Mouse (Mus musculus) embryonic facial prominence, embryonic 11.5 days (tissue): ENCODE results near the gene Insig1. TPM values are rescaled to one million over a fixed set of nuclear protein-coding genes. Genes with fewer than 3 reads are reported as not detected.
A peak's percentile ranks its signal among the peaks of the same experiment; 100 is the strongest.

Source experiments
- ATAC-seq: fragments of 200-750 bp; cut with Nextera tagmentation; replicated peaks from 2 replicates; pipeline ENCODE4 v1.8.0; 2017; ENCODE audit warnings: low read depth; ENCODE audit not compliant: insufficient number of reproducible peaks, low FRiP score, low TSS enrichment
- DNase-seq: peaks from one replicate; pipeline ENCODE4 v3.0.0-alpha.2; 2015; ENCODE audit warnings: low spot score
- H3K27ac ChIP-seq: fragments of 300-500 bp; sonication (generic); replicated peaks from 2 replicates; pipeline ENCODE4 v1.5.1; 2014; ENCODE audit warnings: mild to moderate bottlenecking, low read depth, low read length, control low read depth
- H3K27me3 ChIP-seq: fragments of 300-500 bp; sonication (generic); 2 replicates; pipeline ENCODE4 v1.6.1; 2014; ENCODE audit warnings: mild to moderate bottlenecking, low read length, moderate library complexity, mixed read lengths; ENCODE audit not compliant: control insufficient read depth, insufficient read depth
- H3K36me3 ChIP-seq: fragments of 300-500 bp; sonication (generic); replicated peaks from 2 replicates; pipeline ENCODE4 v1.6.1; 2014; ENCODE audit warnings: low read depth, mild to moderate bottlenecking, low read length, moderate library complexity, mixed read lengths; ENCODE audit not compliant: control insufficient read depth, insufficient read depth
- H3K4me1 ChIP-seq: fragments of 300-500 bp; sonication (generic); 2 replicates; pipeline ENCODE4 v1.6.1; 2014; ENCODE audit warnings: low read length, mixed read lengths; ENCODE audit not compliant: control insufficient read depth, insufficient read depth
- H3K4me2 ChIP-seq: fragments of 300-500 bp; sonication (generic); 2 replicates; pipeline ENCODE4 v1.6.1; 2014; ENCODE audit warnings: low read depth, mild to moderate bottlenecking, control low read depth, low read length, moderate library complexity
- H3K4me3 ChIP-seq: fragments of 300-500 bp; sonication (generic); 2 replicates; pipeline ENCODE4 v1.5.1; 2014; ENCODE audit warnings: low read depth, low read length, control low read depth
- H3K9ac ChIP-seq: fragments of 300-500 bp; sonication (generic); replicated peaks from 2 replicates; pipeline ENCODE4 v1.6.1; 2014; ENCODE audit warnings: mild to moderate bottlenecking, control low read depth, low read length
- H3K9me3 ChIP-seq: fragments of 300-500 bp; sonication (generic); replicated peaks from 2 replicates; pipeline ENCODE4 v1.6.1; 2016; ENCODE audit warnings: mild to moderate bottlenecking, low read length, inconsistent platforms, mixed read lengths; ENCODE audit not compliant: control insufficient read depth
- WGBS: fragments of 180-500 bp; shearing (Covaris S2); extraction: QIAGEN DNeasy Blood & Tissue Kit; methylation state at CpG from one replicate; pipeline ENCODE4 v1.1.7; 2014; 5-methylcytosine and 5-hydroxymethylcytosine counted together
- polyA plus RNA-seq: library from polyadenylated mRNA; unstranded; fragments of >200 nt; fragmentation: Nextera tagmentation; extraction: Ambion mirVana; gene quantifications from 2 replicates; pipeline ENCODE4 v1.2.1, GENCODE M21; 2014

Insig1 gene
- polyA plus RNA-seq, 1 experiment from 2014 or later, result 95.2 TPM

DNA sequence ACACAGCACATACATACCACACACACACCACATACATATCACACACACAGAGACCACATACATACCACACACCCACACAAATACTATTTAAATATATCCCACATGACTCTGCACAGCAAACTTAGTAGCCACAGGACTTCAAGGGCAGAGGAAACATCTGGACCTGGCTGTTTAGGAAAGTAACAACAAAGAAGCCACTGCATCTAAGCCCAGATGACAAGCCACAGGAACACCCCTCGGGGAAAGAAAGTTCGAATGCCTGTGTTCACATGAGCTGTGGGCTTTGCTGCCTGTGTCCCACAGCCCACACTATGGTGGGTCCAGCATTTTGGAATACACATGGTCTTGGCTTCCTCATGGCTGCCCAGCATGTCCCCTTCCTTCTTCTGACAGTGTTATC lies 13.6 kb downstream of the Insig1 start:
- Histone ChIP-seq H3K4me3 (no peak overlapping the region), H3K4me2 (no peak overlapping the region), H3K36me3 (no peaks in the 10 kb centered on the region), H3K4me1 (no peaks in the 10 kb centered on the region), H3K9me3 (no peaks in the 10 kb centered on the region), H3K27ac (no peak overlapping the region), H3K27me3 (no peaks in the 10 kb centered on the region), H3K9ac (no peak overlapping the region)
- WGBS, result 78% methylated on average over 2 of the region's 2 CpGs
- ATAC-seq (no peak), DNase-seq (no peak)

DNA sequence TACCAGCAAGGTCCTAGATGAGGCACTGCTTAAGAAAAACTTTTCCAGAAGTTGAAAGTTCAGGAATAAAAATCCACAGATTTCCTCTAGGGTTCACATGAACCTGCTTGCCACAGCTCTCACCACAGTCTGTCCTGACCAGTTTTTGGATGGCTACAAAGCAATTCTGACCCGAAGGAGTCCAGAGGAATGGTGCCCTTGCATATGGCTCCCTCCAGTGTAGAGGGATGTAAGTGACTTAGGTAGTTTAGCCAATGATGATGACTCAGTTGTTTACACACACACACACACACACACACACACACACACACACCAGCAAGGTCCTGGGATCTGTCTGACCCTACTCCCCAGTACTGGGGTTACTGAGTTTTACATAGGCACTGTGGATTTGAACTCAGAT lies 19.4 kb downstream of the Insig1 start:
- WGBS, result 37% methylated on average over 1 of the region's 1 CpGs
- Histone ChIP-seq H3K27me3 (no peaks in the 10 kb centered on the region), H3K36me3 (no peaks in the 10 kb centered on the region), H3K9me3 (no peaks in the 10 kb centered on the region), H3K4me2 (no peak overlapping the region), H3K9ac (no peak overlapping the region), H3K27ac (no peak overlapping the region), H3K4me3 (no peak overlapping the region), H3K4me1 (no peaks in the 10 kb centered on the region)
- no peak for ATAC-seq
- no peak for DNase-seq

DNA sequence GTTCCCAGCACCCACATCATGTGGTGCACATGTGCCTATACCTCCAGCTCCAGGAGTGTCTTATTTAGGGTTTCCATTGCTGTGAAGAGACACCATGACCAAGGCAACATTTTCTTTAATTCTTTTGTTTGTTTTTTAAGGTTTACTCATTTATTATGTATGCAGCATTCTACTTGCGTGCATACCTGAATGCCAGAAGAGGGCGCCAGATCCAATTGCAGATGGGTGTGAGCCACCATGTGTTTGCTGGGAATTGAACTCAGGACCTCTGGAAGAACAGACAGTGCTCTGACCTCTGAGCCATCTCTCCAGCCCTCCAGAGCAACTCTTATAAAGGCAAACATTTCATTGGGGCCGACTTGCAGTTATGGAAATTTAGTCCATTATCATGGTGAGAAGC lies 21.2 kb downstream of the Insig1 start:
- Histone ChIP-seq H3K27ac (no peak overlapping the region), H3K4me2 (no peak overlapping the region), H3K36me3 (no peaks in the 10 kb centered on the region), H3K27me3 (no peaks in the 10 kb centered on the region), H3K9me3 (no peaks in the 10 kb centered on the region), H3K4me1 (no peaks in the 10 kb centered on the region), H3K4me3 (no peak overlapping the region), H3K9ac (no peak overlapping the region)
- 82% methylated on average over 3 of the region's 3 CpGs for WGBS
- DNase-seq (no peak), ATAC-seq (no peak)

DNA sequence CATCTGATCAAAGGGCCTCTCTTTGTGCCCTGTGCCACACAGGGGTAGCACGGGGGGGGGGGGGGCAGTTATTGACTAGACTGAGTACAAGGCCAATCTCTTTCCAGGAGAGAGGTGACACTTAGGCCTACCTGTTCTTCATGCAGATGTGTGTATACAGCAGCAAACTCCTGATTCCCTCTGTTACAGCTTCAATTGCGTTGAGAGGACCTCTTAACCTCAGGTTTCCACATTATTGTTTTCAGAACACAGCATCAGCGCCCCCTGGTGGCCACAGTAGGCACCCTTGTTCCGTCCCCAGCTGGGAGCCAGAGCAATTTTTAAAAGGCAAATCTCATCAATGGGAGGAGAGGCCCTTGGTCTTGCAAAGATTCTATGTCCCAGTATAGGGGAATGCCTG lies 22.7 kb downstream of the Insig1 start:
- ATAC-seq, result no peak
- H3K36me3 ChIP-seq, result no peaks in the 10 kb centered on the region

DNA sequence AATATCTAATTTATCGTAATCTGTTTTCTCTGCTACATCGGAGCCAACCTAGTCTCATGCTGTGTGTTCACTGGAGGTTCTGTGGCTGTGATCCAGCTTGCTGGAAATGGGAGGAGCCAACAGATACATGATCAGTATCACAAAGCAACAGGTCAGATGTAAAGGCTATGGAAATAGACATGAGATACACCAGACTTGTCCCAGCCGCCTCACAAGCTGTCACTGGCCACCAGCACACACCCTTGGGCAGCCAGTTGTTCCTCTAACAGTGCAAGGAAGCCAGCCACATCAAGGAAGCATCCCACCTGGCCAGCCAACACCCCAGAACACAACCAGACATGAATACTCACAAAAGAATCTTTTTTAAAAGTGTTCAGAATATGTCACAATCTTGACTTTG lies 23.2 kb downstream of the Insig1 start:
- H3K9me3 ChIP-seq, result no peaks in the 10 kb centered on the region
- no peak overlapping the region for H3K27ac ChIP-seq
- 0 out of 2 replicates have a peak, but pooled peaks have one; percentile 55 for ATAC-seq
- 72% methylated on average over 3 of the region's 3 CpGs for WGBS
- no peaks in the 10 kb centered on the region for H3K27me3 ChIP-seq
- H3K36me3 ChIP-seq, result no peaks in the 10 kb centered on the region
- DNase-seq, result no peak
- H3K4me2 ChIP-seq, result no peak overlapping the region
- no peak overlapping the region for H3K4me3 ChIP-seq
- no peak overlapping the region for H3K9ac ChIP-seq
- no peaks in the 10 kb centered on the region for H3K4me1 ChIP-seq

More for the DNA sequence above, 22.7 kb downstream of the Insig1 start:
- H3K4me2 ChIP-seq, result no peak overlapping the region
- DNase-seq, result peak; percentile 89
- H3K4me1 ChIP-seq, result no peaks in the 10 kb centered on the region
- H3K9me3 ChIP-seq, result no peaks in the 10 kb centered on the region
- no peak overlapping the region for H3K4me3 ChIP-seq
- H3K27me3 ChIP-seq, result no peaks in the 10 kb centered on the region
- H3K27ac ChIP-seq, result no peak overlapping the region
- no peak overlapping the region for H3K9ac ChIP-seq
- 2% methylated on average over 3 of the region's 4 CpGs for WGBS

DNA sequence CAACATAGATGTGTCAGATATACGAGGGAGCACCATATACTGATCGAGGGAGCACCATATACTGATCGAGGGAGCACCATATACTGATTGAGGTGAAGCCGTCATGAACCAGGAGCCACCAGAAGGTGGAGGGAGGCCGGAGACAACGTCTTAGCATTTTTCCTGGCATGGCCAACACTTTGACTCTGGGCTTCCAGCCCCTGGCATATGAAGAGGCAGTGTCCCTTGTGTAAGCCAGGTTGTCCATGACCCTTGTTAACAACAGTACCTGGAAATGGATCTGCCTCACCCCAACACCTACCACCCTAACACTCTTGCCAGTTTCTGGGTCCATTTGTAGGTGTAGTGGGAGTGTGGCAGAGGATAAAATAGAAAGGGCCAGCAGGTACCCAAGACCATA lies 23.7 kb downstream of the Insig1 start:
- no peaks in the 10 kb centered on the region for H3K27me3 ChIP-seq
- no peaks in the 10 kb centered on the region for H3K9me3 ChIP-seq
- H3K4me3 ChIP-seq, result no peak overlapping the region
- no peak overlapping the region for H3K4me2 ChIP-seq
- no peaks in the 10 kb centered on the region for H3K4me1 ChIP-seq
- ATAC-seq, result no peak
- WGBS, result 80% methylated on average over 6 of the region's 6 CpGs
- no peak for DNase-seq
- H3K27ac ChIP-seq, result no peak overlapping the region
- H3K9ac ChIP-seq, result no peak overlapping the region
- no peaks in the 10 kb centered on the region for H3K36me3 ChIP-seq

DNA sequence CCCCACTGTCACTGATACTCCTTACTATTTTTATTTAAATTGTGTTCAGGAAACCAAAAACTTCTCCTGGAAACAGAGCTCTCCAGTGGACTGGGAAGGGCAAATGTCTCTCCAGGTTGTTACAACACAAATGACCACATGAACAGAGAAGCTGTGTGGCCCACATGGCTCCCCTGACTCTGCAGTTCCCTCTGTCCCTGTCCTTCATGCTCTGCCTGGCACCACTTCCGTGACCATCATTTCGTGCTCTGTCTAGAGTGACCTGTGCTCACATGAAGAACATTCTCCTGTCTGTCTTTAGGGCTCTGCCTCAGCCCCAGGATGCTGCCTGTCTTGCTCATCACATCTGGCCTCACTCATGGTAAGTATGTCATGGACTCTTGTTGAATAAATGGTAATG lies 24.5 kb downstream of the Insig1 start:
- no peaks in the 10 kb centered on the region for H3K4me1 ChIP-seq
- no peak for ATAC-seq
- WGBS, result 71% methylated on average over 2 of the region's 2 CpGs

DNA sequence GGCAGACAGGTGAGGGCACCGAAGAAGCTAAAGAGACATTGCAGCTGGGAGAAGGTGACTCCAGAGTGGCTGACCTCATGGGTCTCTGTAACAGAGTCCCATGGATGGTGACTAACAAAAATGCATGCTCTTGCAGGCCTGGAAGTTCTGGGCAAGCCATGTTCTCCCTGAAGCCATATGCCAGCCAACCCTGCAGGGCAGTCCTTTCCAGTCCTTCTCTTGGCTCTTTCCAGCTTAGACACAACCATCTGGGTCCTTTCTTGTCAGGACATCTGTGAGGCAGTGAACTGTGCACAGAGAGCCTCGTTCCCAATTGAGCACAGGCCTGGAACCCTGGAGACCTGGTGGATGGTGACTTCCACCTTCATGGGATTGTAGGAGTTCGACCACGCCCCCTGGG lies 35.8 kb downstream of the Insig1 start:
- ATAC-seq, result no peak
- no peaks in the 10 kb centered on the region for H3K36me3 ChIP-seq
- no peaks in the 10 kb centered on the region for H3K4me1 ChIP-seq
- DNase-seq, result no peak
- no peak overlapping the region for H3K27ac ChIP-seq
- H3K9me3 ChIP-seq, result no peaks in the 10 kb centered on the region
- no peak overlapping the region for H3K9ac ChIP-seq
- H3K27me3 ChIP-seq, result no peaks in the 10 kb centered on the region
- H3K4me2 ChIP-seq, result no peak overlapping the region
- 62% methylated on average over 4 of the region's 4 CpGs for WGBS
- H3K4me3 ChIP-seq, result no peak overlapping the region

More for the DNA sequence above, 24.5 kb downstream of the Insig1 start:
- Histone ChIP-seq H3K9ac (no peak overlapping the region), H3K36me3 (no peaks in the 10 kb centered on the region), H3K27me3 (no peaks in the 10 kb centered on the region), H3K27ac (no peak overlapping the region), H3K9me3 (no peaks in the 10 kb centered on the region), H3K4me2 (no peak overlapping the region), H3K4me3 (no peak overlapping the region)
- DNase-seq, result no peak
